Mouse (Mus musculus) brain, embryonic 14.5 days (tissue): ENCODE data around the gene Nudt3.

Experiments
- CTCF ChIP-seq: fragments of 200-500 bp; IDR thresholded peaks from 2 replicates; pipeline ENCODE4 v1.5.1; 2012; ENCODE audit warnings: inconsistent platforms, mild to moderate bottlenecking, moderate library complexity, borderline replicate concordance; ENCODE audit not compliant: insufficient read depth, insufficient read length; ENCODE audit errors: extremely low read depth
- POLR2A ChIP-seq: fragments of 200-500 bp; IDR thresholded peaks from 2 replicates; pipeline ENCODE4 v1.6.1; 2012; ENCODE audit warnings: mild to moderate bottlenecking, inconsistent platforms, borderline replicate concordance; ENCODE audit not compliant: poor library complexity, insufficient read depth, insufficient read length, severe bottlenecking; ENCODE audit errors: extremely low read depth

GRCm38 (mm10) chr17:27557927-27558661, 65.2 kb downstream of the Nudt3 start:
- TF ChIP-seq CTCF (no peak), POLR2A (no peak)
